Mouse (Mus musculus) heart, adult 2 months (tissue): ENCODE data around the gene Gm11938. TPM values are rescaled to one million over a fixed set of nuclear protein-coding genes. Genes with fewer than 3 reads are reported as not detected.
"Not testable (repeated sequence)": the region's sequence is repeated elsewhere in the genome, so short reads cannot be mapped to it uniquely, and the experiment has no call there.

Experiments
- DNase-seq, 2 experiments: peaks; one replicate each; pipeline ENCODE4 v3.0.0; 2021
- H3K27ac ChIP-seq: fragments of 200-600 bp; 2 replicates; pipeline ENCODE4 v1.8.1; 2022
- H3K27me3 ChIP-seq: fragments of 200-500 bp; 2 replicates; pipeline ENCODE4 v1.6.1; 2012; ENCODE audit warnings: mild to moderate bottlenecking, low read length, inconsistent platforms, mixed read lengths; ENCODE audit not compliant: control insufficient read depth, insufficient read depth
- H3K36me3 ChIP-seq: fragments of 200-500 bp; 2 replicates; pipeline ENCODE4 v1.6.1; 2012; ENCODE audit warnings: low read length, inconsistent platforms; ENCODE audit not compliant: control insufficient read depth, insufficient read depth
- H3K4me1 ChIP-seq: fragments of 200-500 bp; 2 replicates; pipeline ENCODE4 v1.6.1; 2011; ENCODE audit warnings: low read length; ENCODE audit not compliant: control insufficient read depth, insufficient read depth
- H3K4me3 ChIP-seq: fragments of 200-600 bp; 2 replicates; pipeline ENCODE4 v1.8.1; 2022
- H3K79me2 ChIP-seq: fragments of 200-500 bp; replicated peaks from 2 replicates; pipeline ENCODE4 v1.6.1; 2012; ENCODE audit warnings: mild to moderate bottlenecking, inconsistent platforms, low read length, moderate library complexity, mixed read lengths; ENCODE audit not compliant: control insufficient read depth, insufficient read depth
- H3K9ac ChIP-seq: fragments of 200-500 bp; 2 replicates; pipeline ENCODE4 v1.6.1; 2012; ENCODE audit warnings: low read depth, mild to moderate bottlenecking, control low read depth, inconsistent platforms, low read length, mixed read lengths
- CTCF ChIP-seq: fragments of 200-600 bp; IDR thresholded peaks from 2 replicates; pipeline ENCODE4 v1.8.1; 2022; ENCODE audit warnings: antibody characterized with exemption, mild to moderate bottlenecking, moderate library complexity
- EP300 ChIP-seq: fragments of 200-500 bp; IDR thresholded peaks from 2 replicates; pipeline ENCODE4 v1.6.1; 2011; ENCODE audit warnings: low read depth, low read length, control low read depth; ENCODE audit not compliant: insufficient read depth
- POLR2A ChIP-seq: fragments of 200-500 bp; IDR thresholded peaks from 2 replicates; pipeline ENCODE4 v1.6.1; 2011; ENCODE audit warnings: mild to moderate bottlenecking, low read depth, low read length, control low read depth; ENCODE audit not compliant: insufficient read depth
- WGBS: fragments of 180-500 bp; shearing (Covaris S2); methylation state at CpG from one replicate; pipeline ENCODE4 v1.1.7; 2018; 5-methylcytosine and 5-hydroxymethylcytosine counted together
- intact Hi-C: fragments of 180-260 bp; cut with DNase I; formaldehyde crosslinking; loops from one replicate; pipeline ENCODE4 v1.15.1; 2025
- polyA plus RNA-seq: library from polyadenylated mRNA; depleted of rRNA; stranded (reverse); fragments of >200 nt; gene quantifications from 2 replicates; pipeline ENCODE4 v1.2.3, GENCODE M21; 2012
- total RNA-seq, 2 experiments: library from RNA; stranded (reverse); gene quantifications; 2 replicates each; pipeline ENCODE4 v1.2.3; 2021

Gm11938 gene
- total and polyA plus RNA-seq, 3 experiments = not detected

- TF ChIP-seq EP300 (no peak), CTCF (no peak), POLR2A (no peak)
- Histone ChIP-seq H3K36me3 (no peaks in the 10 kb centered on the region), H3K9ac (no peak within 1 kb of the TSS), H3K4me3 (no peak within 1 kb of the TSS), H3K79me2 (no peaks in the 10 kb centered on the region), H3K27me3 (no peaks in the 10 kb centered on the region), H3K27ac (no peak within 1 kb of the TSS), H3K4me1 (no peaks in the 10 kb centered on the region)
- 65% methylated on average over 3 of the region's 3 CpGs for WGBS
- DNase-seq = no peak
- intact Hi-C loops = no loop called here
Measured at GRCm38 (mm10) chr11:99614796-99615363, 11.8 kb upstream of the Gm11938 start, which contains the start of gene Krtap2-4. Gene Krtap2-4 (minus strand): TSS chr11:99614846.

GRCm38 (mm10) chr11:99610089-99610488, 7.0 kb upstream of the Gm11938 start, which contains the start of gene Gm11937:
Gene Gm11937 (minus strand): TSS chr11:99610189.
- DNase-seq, H3K79me2 ChIP-seq, H3K4me3 ChIP-seq, H3K36me3 ChIP-seq, H3K4me1 ChIP-seq, H3K27me3 ChIP-seq, H3K27ac ChIP-seq, intact Hi-C loops, H3K9ac ChIP-seq: not testable (repeated sequence)
- 51% methylated on average over 1 of the region's 2 CpGs for WGBS

- DNase-seq = no peak
- Histone ChIP-seq H3K27me3 (no peaks in the 10 kb centered on the region), H3K4me3 (no peak overlapping the region), H3K27ac (no peak overlapping the region), H3K4me1 (no peaks in the 10 kb centered on the region), H3K36me3 (no peaks in the 10 kb centered on the region), H3K79me2 (no peaks in the 10 kb centered on the region), H3K9ac (no peak overlapping the region)
- intact Hi-C loops = no loop called here
- WGBS = 56% methylated on average over 1 of the region's 1 CpGs
- TF ChIP-seq CTCF (no peak), EP300 (no peak), POLR2A (no peak)
Measured at GRCm38 (mm10) chr11:99609126-99609525, 6.0 kb upstream of the Gm11938 start.

GRCm38 (mm10) chr11:99597742-99598141, 5.4 kb downstream of the Gm11938 start, which contains the start of gene Krtap9-3:
Gene Krtap9-3 (minus strand): TSS chr11:99598105.
- 88% methylated on average over 6 of the region's 6 CpGs for WGBS
- H3K79me2 ChIP-seq, H3K27ac ChIP-seq, H3K4me3 ChIP-seq, DNase-seq, H3K4me1 ChIP-seq, H3K9ac ChIP-seq, H3K27me3 ChIP-seq, H3K36me3 ChIP-seq, intact Hi-C loops: not testable (repeated sequence)

- Histone ChIP-seq H3K36me3 (no peaks in the 10 kb centered on the region), H3K27ac (no peak within 1 kb of the TSS), H3K79me2 (no peaks in the 10 kb centered on the region), H3K27me3 (no peaks in the 10 kb centered on the region), H3K4me1 (no peaks in the 10 kb centered on the region), H3K4me3 (no peak within 1 kb of the TSS), H3K9ac (no peak within 1 kb of the TSS)
- TF ChIP-seq CTCF (no peak), EP300 (no peak), POLR2A (no peak)
- intact Hi-C loops = no loop called here
- WGBS = 83% methylated on average over 6 of the region's 6 CpGs
- DNase-seq = no peak
Measured at GRCm38 (mm10) chr11:99590981-99591380, 12.1 kb downstream of the Gm11938 start, which contains the start of gene Krtap1-3. Gene Krtap1-3 (minus strand): TSS chr11:99591339.

GRCm38 (mm10) chr11:99585096-99585495, 18.0 kb downstream of the Gm11938 start:
- no peaks in the 10 kb centered on the region for H3K27me3 ChIP-seq
- H3K4me3 ChIP-seq = no peak overlapping the region
- no peak for DNase-seq
- intact Hi-C loops = no loop called here
- H3K36me3 ChIP-seq = no peaks in the 10 kb centered on the region
- no peaks in the 10 kb centered on the region for H3K79me2 ChIP-seq
- no peak overlapping the region for H3K27ac ChIP-seq
- no peak overlapping the region for H3K9ac ChIP-seq
- TF ChIP-seq POLR2A = no peak
- TF ChIP-seq CTCF = no peak
- no peak for TF ChIP-seq EP300
- no peaks in the 10 kb centered on the region for H3K4me1 ChIP-seq
- 61% methylated on average over 7 of the region's 7 CpGs for WGBS
